Mouse (Mus musculus) kidney, adult 8-10 months (tissue): ENCODE measurements around the gene Bcas3.
"Not testable (repeated sequence)": the region's sequence is repeated elsewhere in the genome, so short reads cannot be mapped to it uniquely, and the experiment has no call there.

Experiments used
- DNase-seq, 2 experiments: peaks; one replicate each; pipeline ENCODE4 v3.0.0; 2022

Bcas3 gene

DNA sequence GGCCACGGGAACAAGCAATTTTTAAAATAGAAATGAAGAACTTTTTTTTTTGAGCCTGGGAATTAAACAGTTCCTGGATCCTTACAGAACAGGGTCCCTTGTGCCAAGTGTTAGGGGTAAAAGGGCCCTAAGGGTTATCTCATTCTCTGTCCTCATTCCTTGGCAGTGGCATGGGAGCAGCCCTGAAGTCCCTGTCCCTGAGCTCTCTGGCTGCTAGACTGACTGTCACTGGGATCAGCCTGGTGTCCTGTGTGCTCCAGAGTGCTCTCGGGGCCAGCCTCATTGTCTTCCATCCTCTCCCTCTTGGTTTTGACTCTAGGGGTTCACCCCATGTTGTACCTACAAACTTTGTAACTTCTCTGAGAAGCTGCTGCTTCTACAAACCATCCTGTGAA is 360.8 kb downstream of the Bcas3 start:
- DNase-seq: no peak

DNA sequence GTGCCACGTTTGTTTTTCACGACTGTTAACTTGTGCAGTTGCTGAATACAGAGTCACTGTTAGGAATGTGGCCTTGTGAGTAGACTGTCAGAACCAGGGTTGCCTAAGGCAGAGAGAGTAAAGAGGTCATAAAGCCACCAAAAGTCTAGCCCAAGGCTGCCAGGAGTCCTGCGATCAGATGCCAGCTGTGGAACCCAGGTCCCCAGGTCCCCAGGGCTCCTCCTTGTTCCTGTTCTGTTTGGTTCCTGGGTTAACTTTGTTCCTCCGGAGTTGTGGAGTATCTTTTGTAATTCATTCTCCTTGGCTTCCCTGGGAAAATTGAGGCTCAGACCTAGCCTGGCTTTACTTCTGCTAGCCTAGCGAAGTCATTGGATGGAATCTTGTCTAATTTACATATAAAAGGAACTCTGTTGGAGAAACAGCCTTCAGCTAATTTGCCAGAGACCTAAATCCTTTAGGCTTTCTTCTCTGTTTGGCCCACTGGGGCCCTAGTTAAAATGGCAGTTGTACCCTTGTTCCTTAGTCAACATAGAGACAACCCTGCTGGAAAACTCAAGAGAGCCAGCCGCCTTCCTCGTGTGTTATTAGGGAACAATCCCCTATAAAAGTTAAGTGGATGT is 361.5 kb downstream of the Bcas3 start:
- DNase-seq: no peak

DNA sequence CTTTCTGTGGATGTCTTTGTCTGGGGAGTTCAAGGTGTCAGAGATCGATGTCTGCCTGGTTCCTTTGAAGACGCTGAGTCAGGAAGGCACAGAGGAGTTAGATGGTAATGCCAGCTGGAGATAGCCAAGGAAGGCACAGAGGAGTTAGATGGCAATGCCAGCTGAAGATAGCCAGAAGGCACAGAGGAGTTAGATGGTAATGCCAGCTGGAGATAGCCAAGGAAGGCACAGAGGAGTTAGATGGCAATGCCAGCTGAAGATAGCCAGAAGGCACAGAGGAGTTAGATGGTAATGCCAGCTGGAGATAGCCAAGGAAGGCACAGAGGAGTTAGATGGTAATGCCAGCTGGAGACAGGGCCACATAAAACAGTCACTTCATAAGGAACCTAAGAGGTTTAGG is 363.8 kb downstream of the Bcas3 start:
- DNase-seq: not testable (repeated sequence)

DNA sequence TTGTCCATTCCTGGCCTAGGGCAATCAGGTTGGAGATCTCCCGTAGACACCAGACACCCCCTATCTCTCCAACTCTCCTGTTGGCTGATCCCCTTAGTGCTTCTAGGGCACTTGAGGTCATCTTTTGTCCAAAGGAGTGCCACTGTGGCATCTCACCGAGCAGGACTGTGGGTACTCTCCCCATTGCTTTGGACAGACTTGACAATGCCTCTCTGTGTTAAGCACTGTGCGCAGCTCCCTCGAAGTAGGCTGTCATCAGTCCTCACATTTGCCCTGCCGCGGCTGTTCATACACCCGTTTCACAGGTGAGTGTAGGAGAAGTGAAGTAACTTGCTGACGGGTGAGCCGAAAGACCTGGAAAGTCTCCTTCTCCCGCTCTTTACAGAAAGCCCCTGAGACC is 366.1 kb downstream of the Bcas3 start:
- no peak for DNase-seq

DNA sequence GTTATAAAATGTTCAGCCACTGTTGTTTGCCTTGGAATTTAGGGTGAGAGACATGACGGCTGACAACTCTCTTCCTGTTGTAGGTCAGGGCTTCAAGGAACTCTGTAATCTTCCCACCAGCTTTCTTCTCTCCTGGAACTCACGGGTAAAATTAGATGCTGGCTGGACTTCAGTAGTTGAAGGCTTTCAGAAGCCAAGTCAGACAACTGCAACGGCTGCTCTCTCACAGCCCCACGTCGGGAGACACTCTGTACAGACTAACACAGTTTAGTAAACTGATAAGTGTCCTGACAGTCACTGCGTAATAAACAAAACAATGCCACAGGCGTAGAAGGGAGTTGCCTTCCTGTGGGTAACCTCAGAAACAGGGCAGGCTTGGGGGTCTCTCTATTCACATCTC is 366.8 kb downstream of the Bcas3 start:
- no peak for DNase-seq

DNA sequence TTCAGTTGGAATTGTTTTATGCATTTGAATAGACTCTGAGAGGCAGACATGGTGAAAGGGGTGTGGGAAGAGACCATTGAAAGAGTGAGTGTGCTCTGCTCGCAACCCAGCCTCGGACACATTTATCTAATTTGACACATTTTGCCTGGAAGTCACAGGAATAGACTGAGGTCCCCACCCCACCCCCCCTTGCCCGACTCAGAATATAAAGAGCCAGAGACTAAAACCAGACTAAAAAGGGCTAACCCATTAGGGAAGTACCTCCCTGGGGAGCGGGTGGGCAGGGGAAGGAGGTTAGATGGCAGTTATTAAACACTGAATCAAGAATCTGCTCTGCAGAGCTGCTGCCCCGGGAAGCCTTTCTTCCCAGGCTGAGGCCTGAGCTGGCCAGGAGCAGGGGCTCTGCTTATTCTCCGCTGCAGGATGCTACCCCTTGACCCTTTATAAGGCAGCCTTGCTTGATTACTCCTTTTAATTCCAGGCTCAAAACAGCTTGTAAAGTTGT is 367.4 kb downstream of the Bcas3 start:
- no peak for DNase-seq

DNA sequence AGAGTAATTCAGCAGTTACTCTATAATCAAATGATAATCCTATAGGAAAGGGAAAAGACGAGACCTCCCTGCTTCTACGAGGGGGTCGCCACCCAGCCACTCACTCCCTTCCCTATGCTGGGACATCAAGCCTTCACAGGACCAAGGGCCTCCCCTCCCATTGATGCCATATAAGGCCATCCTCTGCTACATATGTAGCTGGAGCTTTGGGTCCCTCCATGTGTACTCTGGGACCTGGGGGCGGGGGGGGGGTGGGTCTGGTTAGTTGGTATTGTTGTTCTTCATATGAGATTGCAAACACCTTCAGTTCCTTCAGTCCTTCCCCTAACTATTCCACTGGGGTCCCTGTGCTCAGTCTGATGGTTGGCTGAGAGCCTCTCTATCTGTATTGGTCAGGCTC is 369.0 kb downstream of the Bcas3 start:
- DNase-seq: no peak

DNA sequence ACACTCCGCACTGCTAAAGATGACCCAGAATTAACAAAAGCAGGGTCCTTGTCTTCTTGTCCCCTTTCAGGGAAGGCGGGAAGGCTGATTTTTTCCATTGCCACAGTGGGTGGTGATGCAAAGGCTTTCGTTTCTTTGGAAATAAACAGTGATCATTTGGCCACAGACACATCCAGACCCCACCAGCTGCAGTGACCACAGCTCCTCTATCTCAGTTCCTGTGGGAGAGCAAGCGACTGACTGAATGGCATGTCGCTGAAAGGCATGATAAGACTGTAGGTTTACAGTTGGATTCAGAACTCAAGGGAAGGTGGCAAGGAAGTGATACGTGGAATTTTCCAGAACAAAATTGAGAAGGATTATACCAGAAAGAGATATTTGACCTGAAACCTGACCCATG is 371.2 kb downstream of the Bcas3 start:
- no peak for DNase-seq

DNA sequence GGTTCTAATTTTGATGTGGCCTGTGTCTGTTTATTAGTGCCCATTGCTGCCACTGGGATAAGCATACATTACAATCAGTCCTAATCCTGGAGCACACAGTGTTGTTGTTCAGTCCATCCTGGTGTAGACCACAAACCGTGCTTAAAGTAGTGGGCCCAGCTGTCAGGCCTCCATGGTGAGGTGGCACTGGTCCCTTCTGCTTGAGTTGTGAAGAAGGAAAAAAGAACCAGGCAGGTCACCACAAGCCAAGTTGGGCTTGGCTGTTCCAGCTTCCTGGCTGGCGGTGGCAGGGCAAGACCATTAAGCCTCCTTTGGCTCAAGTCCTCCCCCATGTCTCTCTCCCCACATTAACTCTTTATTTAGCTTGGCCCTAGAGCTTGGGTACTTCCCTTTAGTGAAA is 376.8 kb downstream of the Bcas3 start:
- no peak for DNase-seq

DNA sequence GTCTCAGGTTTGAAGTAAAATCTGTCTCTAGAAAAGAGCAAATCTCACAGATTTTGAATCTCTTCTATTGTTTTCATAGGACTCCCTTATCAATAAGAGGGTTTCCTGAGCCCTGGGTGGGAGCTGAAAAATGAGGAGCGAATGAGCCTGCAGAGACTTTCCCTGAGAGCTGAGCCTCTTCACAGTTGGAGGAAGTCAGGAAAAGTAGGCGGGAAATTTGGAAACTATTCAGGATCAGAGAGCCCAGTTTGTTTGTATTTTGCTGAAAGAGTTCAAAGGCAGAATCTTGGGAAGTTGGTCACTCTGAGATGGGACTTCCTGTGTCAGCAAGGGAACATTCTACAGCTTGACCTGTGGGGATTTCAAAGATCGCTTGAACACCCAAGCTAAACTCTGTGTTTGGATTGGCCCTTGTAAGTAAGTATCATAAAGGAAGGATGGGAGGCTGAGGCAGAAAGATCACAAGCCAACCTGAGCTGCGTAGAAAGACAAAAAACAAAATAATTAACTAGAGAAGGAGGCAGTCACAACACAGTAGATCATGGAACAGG is 379.6 kb downstream of the Bcas3 start:
- no peak for DNase-seq

DNA sequence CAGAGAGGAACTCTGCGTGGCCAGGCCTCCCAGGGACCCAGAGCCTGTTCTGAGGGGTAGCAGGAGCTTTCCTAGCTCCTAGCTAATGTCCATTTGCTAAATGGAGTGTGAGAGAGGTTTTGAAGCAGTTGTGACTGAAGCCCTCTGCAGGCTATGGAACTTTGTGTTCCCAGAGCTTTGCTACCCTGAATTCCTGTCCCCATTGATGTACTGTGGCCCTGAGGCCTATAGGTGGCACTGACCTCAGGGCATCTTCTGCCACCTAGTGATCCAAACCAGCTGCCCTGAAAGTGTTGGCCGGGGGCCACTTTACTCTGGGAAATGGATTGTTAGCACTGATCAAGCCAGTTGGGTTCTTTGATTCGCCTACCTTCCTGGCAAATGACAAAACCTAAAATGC is 380.6 kb downstream of the Bcas3 start:
- DNase-seq: peak in 1 of 2 experiments; percentile 35

DNA sequence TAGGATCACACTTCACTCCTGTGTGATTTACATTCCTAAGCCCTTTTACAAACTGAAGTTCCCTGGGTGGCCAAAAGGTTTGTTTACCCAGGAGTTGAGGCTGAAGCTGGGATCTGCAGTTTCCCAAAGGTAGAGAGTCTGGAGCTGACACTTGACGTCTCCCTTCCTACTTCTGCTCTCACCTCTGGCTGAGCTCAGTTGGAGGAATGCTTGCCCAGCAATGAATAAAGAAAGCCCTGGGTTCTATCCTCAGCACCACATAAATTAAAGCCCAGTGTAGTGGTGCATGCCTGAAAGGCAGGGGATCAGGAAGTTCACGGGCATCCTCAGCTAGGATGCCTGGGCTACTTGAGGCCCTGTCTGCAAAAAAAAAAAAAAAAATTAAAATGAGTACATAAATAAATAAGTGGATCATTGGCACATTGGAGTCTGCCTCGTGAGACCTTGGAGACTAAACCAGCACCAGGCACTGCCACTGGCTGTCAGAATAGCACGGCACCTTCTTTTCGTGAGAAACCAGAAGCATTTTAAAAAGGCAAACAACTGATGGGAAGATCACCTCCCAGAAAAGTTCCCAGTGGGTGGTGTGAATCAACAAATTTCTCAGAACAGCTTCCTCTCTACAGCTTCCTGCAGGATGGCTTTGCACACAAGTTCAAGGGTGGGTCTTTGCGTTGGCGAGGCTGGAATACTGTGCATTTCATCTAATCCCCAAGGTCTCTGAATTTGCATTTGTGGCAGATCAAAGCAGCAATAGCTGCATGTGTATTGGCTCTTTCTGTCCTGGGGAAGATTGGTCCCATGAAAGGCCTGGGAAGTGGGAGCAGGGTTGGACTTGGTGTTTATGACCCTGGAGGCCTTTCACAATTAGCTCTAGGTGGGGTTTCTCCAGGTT is 381.6 kb downstream of the Bcas3 start:
- no peak for DNase-seq

DNA sequence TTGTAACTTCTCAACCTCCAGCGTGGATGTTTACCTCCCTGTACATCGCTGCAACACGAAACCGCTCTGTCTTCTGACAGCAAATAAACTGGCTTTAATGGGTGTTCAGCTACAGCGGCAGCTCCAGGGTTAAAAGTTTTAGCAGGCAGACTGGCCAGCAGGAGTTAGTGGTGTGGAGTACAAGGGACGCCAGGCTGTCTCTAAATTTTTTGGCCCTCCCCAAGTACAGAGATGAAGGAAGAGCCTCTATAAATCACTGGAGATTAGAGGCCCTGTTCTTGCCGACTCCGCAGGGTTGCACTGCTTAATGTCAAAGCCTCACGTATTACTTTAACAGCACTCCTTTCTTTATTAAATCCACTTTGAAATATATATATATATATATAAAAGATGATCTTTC is 384.3 kb downstream of the Bcas3 start:
- DNase-seq: no peak

DNA sequence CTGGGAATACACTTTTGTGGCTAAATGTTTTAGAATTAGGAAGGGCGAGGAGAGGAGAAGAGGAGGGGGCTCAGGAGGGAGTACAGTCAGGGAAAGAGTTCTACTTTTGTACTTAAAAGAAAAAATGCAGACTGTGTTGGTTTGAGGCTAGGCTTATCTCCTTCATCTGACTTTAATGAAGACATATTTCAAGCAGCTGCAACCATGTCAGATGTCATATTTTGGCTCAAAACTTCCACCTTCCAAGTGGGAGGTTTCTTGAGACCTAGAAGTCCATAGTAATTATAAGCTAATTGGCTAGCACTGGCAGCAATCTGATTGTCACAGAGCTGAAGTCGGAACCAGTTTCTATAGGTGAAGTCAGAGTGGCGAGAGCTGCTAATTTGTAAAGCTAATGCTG is 384.9 kb downstream of the Bcas3 start:
- no peak for DNase-seq

DNA sequence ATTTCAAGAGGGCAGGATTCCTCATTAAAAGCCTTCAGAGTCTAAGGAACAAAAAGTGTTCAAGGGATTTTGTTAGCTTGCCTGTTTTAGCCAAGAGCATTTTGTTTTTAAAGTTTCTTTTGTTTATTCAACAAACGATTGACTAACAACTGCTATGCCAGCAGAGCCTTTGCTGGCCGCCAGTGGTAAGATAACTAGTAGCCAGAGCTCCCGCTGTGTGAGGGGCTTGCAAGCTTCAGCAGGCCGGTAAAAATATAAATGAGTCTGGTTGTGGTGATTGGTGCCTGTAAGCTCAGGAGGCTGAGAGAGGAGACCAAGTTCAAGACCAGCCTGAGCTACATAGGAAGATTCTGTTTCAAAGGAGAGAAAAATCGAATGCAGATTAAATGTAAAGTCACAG is 385.6 kb downstream of the Bcas3 start:
- DNase-seq: no peak

DNA sequence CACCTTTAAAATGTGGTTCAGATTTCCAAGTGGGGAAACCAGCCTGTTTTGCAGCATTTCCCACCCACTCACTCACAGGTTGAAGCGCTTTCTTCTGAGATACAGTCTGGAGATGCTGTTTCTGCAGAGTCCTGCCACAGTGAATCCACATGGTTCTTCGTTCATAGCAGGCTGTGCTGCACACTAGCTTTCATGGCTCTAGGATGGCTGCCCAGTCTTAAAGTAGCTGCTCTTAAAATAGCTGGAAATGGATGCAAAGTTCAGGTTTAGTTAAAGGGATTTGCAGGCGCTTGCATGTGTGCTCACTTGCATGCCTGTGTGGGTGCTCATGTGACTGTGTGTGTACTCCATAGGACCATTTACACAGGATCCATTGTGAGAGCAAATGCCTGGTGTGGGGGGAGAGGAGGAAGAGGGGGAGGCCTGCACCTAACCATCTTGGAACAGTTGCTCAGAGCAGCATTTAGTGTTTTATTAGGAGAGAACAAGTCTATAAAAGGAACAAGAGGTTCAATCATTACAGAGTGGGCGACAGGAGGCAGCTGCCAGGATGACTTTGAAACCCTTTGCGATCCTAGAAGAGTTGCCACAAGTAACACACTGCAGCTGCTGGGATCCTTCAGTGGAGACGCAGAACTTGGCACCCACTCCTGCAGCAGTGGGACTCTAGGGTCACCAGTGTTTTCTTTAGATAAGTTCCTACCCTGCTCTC is 386.5 kb downstream of the Bcas3 start:
- no peak for DNase-seq

DNA sequence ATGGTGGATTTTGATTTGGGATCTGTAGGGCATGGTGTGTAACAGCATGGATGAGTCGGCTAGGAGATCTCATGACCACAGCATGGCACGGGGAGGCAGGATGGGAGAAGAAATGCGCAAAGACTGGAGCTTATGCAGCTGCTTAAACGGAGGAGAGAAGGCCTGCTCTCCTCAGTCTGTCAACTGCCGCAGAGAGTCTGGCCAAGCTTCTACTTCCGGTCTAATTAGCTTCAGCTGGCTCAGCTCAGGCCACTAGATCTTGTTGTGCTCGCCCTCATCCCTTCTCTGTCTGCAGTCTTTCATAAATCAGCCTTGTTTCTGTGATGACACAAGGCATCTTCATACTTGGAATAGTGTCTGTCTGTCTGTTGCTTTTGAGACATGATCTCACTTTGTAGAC is 393.4 kb downstream of the Bcas3 start:
- no peak for DNase-seq

DNA sequence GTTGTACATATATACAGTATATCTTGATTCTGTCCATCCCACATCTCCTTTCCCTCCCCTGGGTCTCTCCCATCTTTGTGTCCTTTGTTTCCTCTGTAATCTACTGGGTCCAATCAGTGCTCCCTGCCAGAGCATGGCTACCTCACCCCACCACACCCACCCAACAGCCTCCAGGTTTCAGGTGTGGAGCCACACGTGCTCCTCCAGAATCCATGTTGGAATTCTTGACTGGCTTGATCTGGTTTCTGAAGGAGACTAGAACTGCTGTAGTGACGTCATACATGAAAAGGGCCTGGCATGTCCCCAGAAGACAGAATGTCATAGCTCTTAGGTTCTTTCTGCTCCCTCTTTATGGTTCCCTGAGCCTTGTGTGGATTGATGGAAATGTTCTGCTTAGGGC is 395.9 kb downstream of the Bcas3 start:
- DNase-seq: no peak

DNA sequence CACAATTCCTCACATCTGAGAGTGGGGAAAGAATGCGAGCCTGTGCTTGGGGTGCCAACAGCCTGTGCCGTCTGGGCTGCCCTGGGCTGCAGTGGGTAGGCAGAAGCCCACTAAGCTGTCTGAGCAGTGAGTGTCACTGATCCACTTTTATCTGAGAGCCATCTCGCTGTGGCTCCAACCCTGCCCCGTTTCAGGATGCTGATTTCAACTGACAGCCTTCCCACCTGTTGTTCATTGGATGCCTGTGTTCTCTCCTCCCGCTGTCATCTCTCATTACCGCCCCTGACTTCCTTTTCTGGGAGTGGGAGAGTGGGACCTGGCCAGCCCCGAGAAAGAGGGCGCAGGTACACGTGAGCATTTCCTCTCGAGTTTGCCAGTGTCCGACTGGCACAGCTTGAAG is 398.2 kb downstream of the Bcas3 start:
- DNase-seq: no peak

DNA sequence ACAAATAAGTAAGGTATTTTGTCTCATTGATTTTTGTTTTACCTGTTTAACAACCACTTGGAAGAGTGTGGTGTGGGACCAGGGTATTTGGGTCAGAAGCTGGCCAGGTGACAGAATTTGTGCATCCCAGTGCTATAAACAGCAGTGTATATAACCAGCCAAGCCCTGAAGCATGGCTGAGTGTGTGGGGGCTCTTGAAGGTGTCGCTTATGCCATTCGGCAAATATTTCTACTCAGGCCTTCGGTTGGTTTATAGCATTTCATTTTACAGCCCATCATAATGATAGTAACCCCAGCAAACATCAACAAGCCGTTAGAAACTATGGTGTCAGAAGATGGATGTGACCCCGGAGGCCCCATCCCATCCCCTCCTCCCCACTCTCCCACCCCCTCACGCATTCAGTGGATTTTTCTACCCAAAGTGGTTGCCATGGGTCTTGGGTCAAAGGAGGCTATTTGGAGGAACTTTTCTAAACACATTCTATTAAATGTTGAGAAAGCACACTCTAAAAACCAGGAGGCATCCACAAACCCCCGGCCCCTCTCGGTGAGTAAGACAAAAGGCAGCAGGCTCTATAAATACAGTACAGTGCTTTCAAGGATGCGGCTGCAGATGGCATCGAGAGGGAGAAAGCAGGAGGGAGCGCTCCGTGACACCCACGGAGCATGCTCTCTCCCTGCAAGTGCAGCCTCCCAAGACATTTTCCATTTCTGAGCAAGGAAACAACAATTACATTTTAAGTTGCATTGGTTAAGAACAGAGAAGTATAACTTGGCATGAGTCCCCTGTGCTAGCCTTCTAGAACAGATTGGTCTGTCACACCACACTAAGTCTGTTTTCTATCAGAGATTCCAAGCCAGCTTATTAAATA is 401.9 kb downstream of the Bcas3 start:
- no peak for DNase-seq

DNA sequence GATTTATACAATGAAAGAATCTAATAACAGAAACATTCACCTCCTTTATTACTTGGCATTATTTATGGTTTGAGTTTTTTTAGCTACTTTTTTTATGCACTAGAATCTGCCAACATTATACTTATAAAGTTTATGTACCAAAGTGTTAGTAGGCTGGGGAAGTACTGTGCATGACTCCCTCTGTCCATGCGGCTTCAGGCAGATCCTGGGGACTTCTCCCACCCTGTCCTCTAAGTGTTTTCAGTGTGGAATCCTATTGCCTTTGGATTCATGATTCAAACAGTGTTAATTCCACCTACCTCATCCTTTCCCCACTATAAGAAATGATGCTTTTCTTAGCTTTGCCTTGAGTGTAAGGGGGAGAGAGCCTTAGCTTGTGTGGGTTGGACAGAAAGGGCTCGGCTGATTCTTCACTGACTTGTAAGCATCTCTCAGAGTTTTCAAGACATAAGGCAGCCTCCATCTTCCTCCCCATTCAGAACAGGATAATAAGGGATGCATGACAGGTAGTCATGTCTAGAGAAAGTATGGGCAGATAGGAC is 402.6 kb downstream of the Bcas3 start:
- DNase-seq: no peak

DNA sequence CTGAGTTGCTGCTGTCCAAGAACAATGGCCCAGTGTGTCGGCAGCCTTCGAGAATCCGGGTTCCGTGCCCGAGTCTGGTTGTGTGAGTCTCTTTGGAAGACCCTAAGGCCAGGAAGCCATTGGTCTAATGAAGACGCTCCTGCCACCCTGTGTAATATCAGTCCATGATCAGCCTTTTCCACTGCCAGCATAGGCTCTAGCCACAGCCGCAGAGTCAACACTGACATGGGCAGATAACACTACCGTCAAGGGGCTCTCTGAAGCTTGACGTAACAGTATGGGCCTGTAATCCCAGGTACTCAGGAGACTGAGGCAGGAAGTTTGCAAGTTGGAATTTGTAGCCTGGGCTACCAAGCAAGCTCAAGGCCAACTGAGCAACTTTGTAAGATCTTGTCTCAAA is 405.9 kb downstream of the Bcas3 start:
- DNase-seq: no peak
